Mouse (Mus musculus) midbrain, embryonic 15.5 days (tissue): ENCODE data around the gene Negr1. TPM values are rescaled to one million over a fixed set of nuclear protein-coding genes. Genes with fewer than 3 reads are reported as not detected.
A peak's percentile ranks its signal among the peaks of the same experiment; 100 is the strongest.

ENCODE experiments used
- ATAC-seq: fragments of 200-750 bp; cut with Nextera tagmentation; replicated peaks from 2 replicates; pipeline ENCODE4 v1.8.0; 2017; ENCODE audit warnings: moderate TSS enrichment
- H3K27ac ChIP-seq: fragments of 300-500 bp; sonication (generic); 2 replicates; pipeline ENCODE4 v1.5.1; 2015; ENCODE audit warnings: mild to moderate bottlenecking, inconsistent platforms
- H3K27me3 ChIP-seq: fragments of 300-500 bp; sonication (generic); replicated peaks from 2 replicates; pipeline ENCODE4 v1.6.1; 2015; ENCODE audit warnings: inconsistent platforms
- H3K36me3 ChIP-seq: fragments of 300-500 bp; sonication (generic); replicated peaks from 2 replicates; pipeline ENCODE4 v1.6.1; 2015; ENCODE audit warnings: inconsistent platforms
- H3K4me1 ChIP-seq: fragments of 300-500 bp; sonication (generic); 2 replicates; pipeline ENCODE4 v1.6.1; 2015; ENCODE audit warnings: inconsistent platforms
- H3K4me2 ChIP-seq: fragments of 300-500 bp; sonication (generic); 2 replicates; pipeline ENCODE4 v1.6.1; 2015; ENCODE audit warnings: inconsistent platforms, mild to moderate bottlenecking, moderate library complexity
- H3K4me3 ChIP-seq: fragments of 300-500 bp; sonication (generic); 2 replicates; pipeline ENCODE4 v1.5.1; 2015; ENCODE audit warnings: mild to moderate bottlenecking, inconsistent platforms
- H3K9ac ChIP-seq: fragments of 300-500 bp; sonication (generic); 2 replicates; pipeline ENCODE4 v1.6.1; 2015; ENCODE audit warnings: mild to moderate bottlenecking, inconsistent platforms
- H3K9me3 ChIP-seq: fragments of 300-500 bp; sonication (generic); 2 replicates; pipeline ENCODE4 v1.6.1; 2016; ENCODE audit warnings: inconsistent platforms
- WGBS: fragments of 180-500 bp; shearing (Covaris S2); methylation state at CpG from one replicate; pipeline ENCODE4 v1.1.7; 2015; ENCODE audit warnings: mixed read lengths; 5-methylcytosine and 5-hydroxymethylcytosine counted together
- polyA plus RNA-seq: library from polyadenylated mRNA; unstranded; fragments of >200 nt; fragmentation: Nextera tagmentation; extraction: Ambion mirVana; gene quantifications from 2 replicates; pipeline ENCODE4 v1.2.1, GENCODE M21; 2015

Negr1 gene
- polyA plus RNA-seq, 1 experiment from 2014 or later: 69.4 TPM

DNA sequence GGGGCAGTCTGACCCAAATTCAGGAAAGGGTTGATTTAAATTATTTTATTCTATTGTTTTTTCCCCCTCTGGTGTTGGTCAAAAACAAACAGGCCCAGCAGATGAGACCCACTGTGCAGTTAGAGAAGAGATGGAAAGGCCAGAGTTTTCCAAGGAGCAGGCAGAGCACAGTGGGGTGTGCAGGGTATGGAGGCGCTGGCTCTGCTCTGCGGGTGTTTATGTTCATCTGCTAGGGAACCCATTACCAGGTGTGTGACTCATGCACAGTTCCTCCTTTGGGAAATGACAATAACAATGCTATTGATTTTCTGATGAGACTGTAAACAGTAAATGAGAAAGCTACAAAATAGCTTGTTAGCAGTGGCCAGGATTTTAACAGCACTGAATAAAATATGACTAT lies 210.0 kb downstream of the Negr1 start:
- no peak overlapping the region for H3K27ac ChIP-seq
- H3K9ac ChIP-seq: no peak overlapping the region
- H3K4me1 ChIP-seq: peaks cover 7% of the 10 kb centered on the region; the same call in 1 of the 2 replicates
- ATAC-seq: no peak
- H3K9me3 ChIP-seq: no peaks in the 10 kb centered on the region
- no peak overlapping the region for H3K4me2 ChIP-seq
- 85% methylated on average over 2 of the region's 2 CpGs for WGBS
- H3K27me3 ChIP-seq: no peaks in the 10 kb centered on the region
- H3K36me3 ChIP-seq: no peaks in the 10 kb centered on the region
- no peak overlapping the region for H3K4me3 ChIP-seq

GRCm38 (mm10) chr3:156772057-156772456 lies 210.5 kb downstream of the Negr1 start:
- Histone ChIP-seq H3K4me3 (no peak overlapping the region), H3K27ac (no peak overlapping the region), H3K36me3 (no peaks in the 10 kb centered on the region), H3K27me3 (no peaks in the 10 kb centered on the region), H3K4me1 (peaks cover 7% of the 10 kb centered on the region; the same call in 1 of the 2 replicates), H3K4me2 (no peak overlapping the region), H3K9me3 (no peaks in the 10 kb centered on the region), H3K9ac (no peak overlapping the region)
- peak; percentile 75 for ATAC-seq
- 50% methylated on average over 1 of the region's 1 CpGs for WGBS

- Histone ChIP-seq H3K9ac (no peak overlapping the region), H3K4me2 (no peak overlapping the region), H3K27me3 (no peaks in the 10 kb centered on the region), H3K36me3 (no peaks in the 10 kb centered on the region), H3K9me3 (no peaks in the 10 kb centered on the region), H3K4me1 (no peaks in the 10 kb centered on the region), H3K4me3 (no peak overlapping the region), H3K27ac (no peak overlapping the region)
- 55% methylated on average over 1 of the region's 1 CpGs for WGBS
- ATAC-seq: no peak
Observed at GRCm38 (mm10) chr3:156784309-156784852, 222.8 kb downstream of the Negr1 start.

DNA sequence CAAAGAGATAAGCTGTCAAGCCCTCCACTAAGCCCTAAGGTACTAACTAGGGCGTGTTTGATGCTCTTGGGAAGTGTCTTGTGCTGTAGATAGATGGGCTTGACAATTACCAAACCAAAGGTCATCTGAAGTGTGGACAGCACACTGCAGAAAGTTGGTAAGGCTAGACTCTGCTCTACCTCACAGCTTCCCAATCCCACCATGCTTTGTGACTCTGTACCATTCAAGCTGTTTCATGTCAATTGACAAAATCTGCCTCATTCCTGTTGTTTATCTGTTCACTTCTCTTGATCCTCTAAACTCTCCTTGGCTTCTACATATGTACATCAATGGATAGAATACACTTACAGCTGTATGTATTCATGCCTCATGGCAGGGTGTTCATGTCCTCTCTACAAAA lies 224.8 kb downstream of the Negr1 start:
- 84% methylated on average over 1 of the region's 1 CpGs for WGBS
- no peak overlapping the region for H3K4me3 ChIP-seq
- no peaks in the 10 kb centered on the region for H3K9me3 ChIP-seq
- no peak for ATAC-seq
- no peaks in the 10 kb centered on the region for H3K27me3 ChIP-seq
- no peaks in the 10 kb centered on the region for H3K36me3 ChIP-seq
- no peak overlapping the region for H3K4me2 ChIP-seq
- no peaks in the 10 kb centered on the region for H3K4me1 ChIP-seq
- no peak overlapping the region for H3K27ac ChIP-seq
- H3K9ac ChIP-seq: no peak overlapping the region

DNA sequence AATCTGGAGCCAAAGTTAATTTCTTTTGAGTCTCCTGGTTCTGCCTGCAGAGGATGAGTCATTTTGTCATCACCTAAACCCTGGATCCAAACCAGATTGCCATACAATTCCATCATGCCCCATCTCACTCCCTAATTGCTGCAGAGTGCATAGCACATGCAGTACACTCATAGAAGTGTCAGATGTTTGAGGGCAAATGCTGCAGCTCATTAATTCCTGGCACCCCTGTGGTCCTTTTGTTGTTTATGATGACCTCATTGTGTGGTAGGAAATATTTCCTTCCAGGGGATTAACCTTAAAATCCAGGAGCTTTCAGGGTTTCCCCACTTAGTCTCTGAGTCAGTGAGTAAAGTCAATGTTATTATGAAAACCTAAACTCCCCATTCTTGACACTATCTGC lies 229.6 kb downstream of the Negr1 start:
- Histone ChIP-seq H3K27me3 (no peaks in the 10 kb centered on the region), H3K36me3 (no peaks in the 10 kb centered on the region), H3K27ac (no peak overlapping the region), H3K9ac (no peak overlapping the region), H3K4me2 (no peak overlapping the region), H3K4me3 (no peak overlapping the region), H3K4me1 (peaks cover 10% of the 10 kb centered on the region), H3K9me3 (no peaks in the 10 kb centered on the region)
- no peak for ATAC-seq

GRCm38 (mm10) chr3:156792743-156793142 lies 231.1 kb downstream of the Negr1 start:
- H3K9me3 ChIP-seq: no peaks in the 10 kb centered on the region
- peaks cover 11% of the 10 kb centered on the region for H3K4me1 ChIP-seq
- no peak overlapping the region for H3K4me3 ChIP-seq
- no peaks in the 10 kb centered on the region for H3K36me3 ChIP-seq
- ATAC-seq: no peak
- H3K27me3 ChIP-seq: no peaks in the 10 kb centered on the region
- H3K27ac ChIP-seq: no peak overlapping the region
- no peak overlapping the region for H3K4me2 ChIP-seq
- H3K9ac ChIP-seq: no peak overlapping the region
- WGBS: 90% methylated on average over 7 of the region's 7 CpGs

- 93% methylated on average over 4 of the region's 4 CpGs for WGBS
- no peaks in the 10 kb centered on the region for H3K36me3 ChIP-seq
- H3K9ac ChIP-seq: no peak overlapping the region
- peaks cover 11% of the 10 kb centered on the region for H3K4me1 ChIP-seq
- no peak overlapping the region for H3K4me2 ChIP-seq
- no peaks in the 10 kb centered on the region for H3K27me3 ChIP-seq
- no peak for ATAC-seq
- H3K4me3 ChIP-seq: no peak overlapping the region
- H3K9me3 ChIP-seq: no peaks in the 10 kb centered on the region
- H3K27ac ChIP-seq: no peak overlapping the region
Observed at GRCm38 (mm10) chr3:156794091-156794490, 232.5 kb downstream of the Negr1 start.

GRCm38 (mm10) chr3:156794610-156795009 lies 233.0 kb downstream of the Negr1 start:
- Histone ChIP-seq H3K4me2 (no peak overlapping the region), H3K36me3 (no peaks in the 10 kb centered on the region), H3K27ac (no peak overlapping the region), H3K9me3 (no peaks in the 10 kb centered on the region), H3K4me3 (no peak overlapping the region), H3K27me3 (no peaks in the 10 kb centered on the region), H3K4me1 (peaks cover 11% of the 10 kb centered on the region), H3K9ac (no peak overlapping the region)
- WGBS: 49% methylated on average over 2 of the region's 2 CpGs
- no peak for ATAC-seq

DNA sequence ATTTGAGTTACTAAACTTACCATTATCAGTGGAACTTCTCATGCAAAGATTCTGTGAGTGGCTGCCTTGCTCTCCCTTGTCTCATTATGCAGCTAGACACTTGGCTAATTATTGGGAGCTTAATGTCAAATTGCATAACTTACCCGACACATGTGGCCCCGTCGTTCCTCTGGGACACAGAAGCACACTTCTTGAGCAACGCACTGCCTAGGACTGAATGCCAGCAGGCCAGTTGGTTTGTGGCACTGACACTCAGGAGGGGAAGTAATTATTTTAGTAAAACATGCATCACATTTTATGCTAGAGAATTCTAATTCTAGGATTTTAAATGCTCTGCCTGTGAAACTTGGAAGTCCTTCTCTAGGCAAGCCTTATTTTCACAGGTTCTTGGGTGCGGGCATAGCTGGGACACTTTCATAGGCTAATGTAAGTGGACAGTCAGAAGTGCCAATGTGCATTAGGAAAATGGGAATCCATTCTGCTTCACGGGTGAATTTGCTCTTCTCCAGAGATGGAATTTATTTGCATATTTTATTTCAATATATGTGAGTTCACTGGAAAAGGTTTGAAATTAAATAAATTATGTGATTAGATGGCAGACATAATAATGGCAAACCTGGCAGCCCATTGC lies 234.6 kb downstream of the Negr1 start:
- 43% methylated on average over 6 of the region's 6 CpGs for WGBS

GRCm38 (mm10) chr3:156799228-156799627 lies 237.6 kb downstream of the Negr1 start:
- H3K4me3 ChIP-seq: no peak overlapping the region
- no peaks in the 10 kb centered on the region for H3K9me3 ChIP-seq
- no peak overlapping the region for H3K4me2 ChIP-seq
- H3K4me1 ChIP-seq: peaks cover 11% of the 10 kb centered on the region
- ATAC-seq: no peak
- 97% methylated on average over 7 of the region's 7 CpGs for WGBS
- H3K27ac ChIP-seq: no peak overlapping the region
- no peaks in the 10 kb centered on the region for H3K36me3 ChIP-seq
- H3K27me3 ChIP-seq: no peaks in the 10 kb centered on the region
- H3K9ac ChIP-seq: no peak overlapping the region

More for the DNA sequence above, 234.6 kb downstream of the Negr1 start:
- no peak overlapping the region for H3K4me3 ChIP-seq
- 0 out of 2 replicates have a peak overlapping the region, but pooled peaks have one; percentile 20 for H3K27ac ChIP-seq
- H3K9ac ChIP-seq: no peak overlapping the region
- H3K36me3 ChIP-seq: no peaks in the 10 kb centered on the region
- H3K4me2 ChIP-seq: no peak overlapping the region
- no peaks in the 10 kb centered on the region for H3K9me3 ChIP-seq
- peak; percentile 80; the same call in 1 of the 2 replicates for ATAC-seq
- H3K4me1 ChIP-seq: peaks cover 11% of the 10 kb centered on the region
- H3K27me3 ChIP-seq: no peaks in the 10 kb centered on the region

- Histone ChIP-seq H3K9me3 (no peaks in the 10 kb centered on the region), H3K27me3 (no peaks in the 10 kb centered on the region), H3K4me2 (no peak overlapping the region), H3K27ac (no peak overlapping the region), H3K4me1 (peaks cover 3% of the 10 kb centered on the region; the same call in 1 of the 2 replicates), H3K36me3 (no peaks in the 10 kb centered on the region), H3K9ac (no peak overlapping the region), H3K4me3 (no peak overlapping the region)
- WGBS: 86% methylated on average over 3 of the region's 3 CpGs
- no peak for ATAC-seq
Observed at GRCm38 (mm10) chr3:156809836-156810235, 248.2 kb downstream of the Negr1 start.

- Histone ChIP-seq H3K9ac (no peak overlapping the region), H3K27ac (no peak overlapping the region), H3K4me1 (no peaks in the 10 kb centered on the region), H3K4me3 (no peak overlapping the region), H3K9me3 (no peaks in the 10 kb centered on the region), H3K4me2 (no peak overlapping the region), H3K27me3 (no peaks in the 10 kb centered on the region), H3K36me3 (no peaks in the 10 kb centered on the region)
- no peak for ATAC-seq
Observed at GRCm38 (mm10) chr3:156816938-156817337, 255.3 kb downstream of the Negr1 start.

DNA sequence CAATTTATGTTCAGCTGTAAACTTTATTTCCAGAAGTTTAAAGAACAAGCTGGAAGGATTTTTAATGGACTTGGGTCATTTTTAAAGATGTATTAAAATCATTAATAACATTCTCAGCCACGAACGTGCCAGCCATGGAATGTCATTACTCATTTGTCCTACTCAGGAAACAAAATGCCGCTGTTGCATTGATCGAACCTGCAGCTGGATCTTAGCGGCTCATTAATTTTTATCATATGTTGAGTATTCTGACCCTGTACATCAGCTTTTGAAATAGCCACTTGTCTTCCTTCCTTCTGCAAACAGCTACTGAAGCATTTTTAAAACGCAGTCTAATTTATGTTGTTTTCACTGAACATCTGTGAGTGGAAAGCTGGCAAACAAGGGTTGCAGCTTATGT lies 255.9 kb downstream of the Negr1 start:
- 77% methylated on average over 6 of the region's 6 CpGs for whole genome bisulfite sequencing
- H3K9ac ChIP-seq: no peak overlapping the region
- no peaks in the 10 kb centered on the region for H3K4me1 ChIP-seq
- no peak overlapping the region for H3K27ac ChIP-seq
- H3K4me3 ChIP-seq: no peak overlapping the region
- no peak overlapping the region for H3K4me2 ChIP-seq
- ATAC-seq: no peak
- H3K36me3 ChIP-seq: no peaks in the 10 kb centered on the region
- H3K27me3 ChIP-seq: no peaks in the 10 kb centered on the region
- no peaks in the 10 kb centered on the region for H3K9me3 ChIP-seq
